Mouse (Mus musculus): ENCODE data around the gene Olig1.
"Not testable (repeated sequence)": the region's sequence is repeated elsewhere in the genome, so short reads cannot be mapped to it uniquely, and the experiment has no call there.

Olig1 gene

GRCm38 (mm10) chr16:91246292-91246691 lies 23.3 kb upstream of the Olig1 start:
- DNase-seq (ENCODE audit: low spot score in 2 of 2): no peak

GRCm38 (mm10) chr16:91255419-91256164 lies 14.0 kb upstream of the Olig1 start:
- DNase-seq (ENCODE audit: low spot score in 2 of 2): not testable (repeated sequence)

- no peak for DNase-seq (ENCODE audit: low spot score in 2 of 2)
These were observed 10.6 kb upstream of the Olig1 start for GRCm38 (mm10) chr16:91258956-91259355.

- DNase-seq (ENCODE audit: low spot score in 2 of 2): no peak
These were observed 8.7 kb upstream of the Olig1 start for GRCm38 (mm10) chr16:91260861-91261260.

- peak; percentile 16 to 46 for DNase-seq (ENCODE audit: low spot score in 2 of 2)
These were observed 6.9 kb upstream of the Olig1 start for GRCm38 (mm10) chr16:91262467-91263220.

GRCm38 (mm10) chr16:91265972-91266371 lies 3.6 kb upstream of the Olig1 start:
- DNase-seq (ENCODE audit: low spot score in 2 of 2): peak; percentile 46 to 61

- no peak for DNase-seq (ENCODE audit: low spot score in 2 of 2)
These were observed 684 bp upstream of the Olig1 start for GRCm38 (mm10) chr16:91268724-91269452.

- DNase-seq (ENCODE audit: low spot score in 2 of 2): peak; percentile 17 to 47
These were observed 820 bp downstream of the Olig1 start for GRCm38 (mm10) chr16:91270212-91270971.

GRCm38 (mm10) chr16:91270982-91271549 lies 1.5 kb downstream of the Olig1 start:
- DNase-seq (ENCODE audit: low spot score in 2 of 2): no peak

- no peak for DNase-seq (ENCODE audit: low spot score in 2 of 2)
These were observed 2.1 kb downstream of the Olig1 start for GRCm38 (mm10) chr16:91271634-91272033.

- DNase-seq (ENCODE audit: low spot score in 2 of 2): peak in 1 of 2 experiments; percentile 9
These were observed 10.9 kb downstream of the Olig1 start for GRCm38 (mm10) chr16:91280516-91280915.

- no peak for DNase-seq (ENCODE audit: low spot score in 2 of 2)
These were observed 22.5 kb downstream of the Olig1 start for GRCm38 (mm10) chr16:91292080-91292479.

GRCm38 (mm10) chr16:91292719-91293333 lies 23.3 kb downstream of the Olig1 start:
- DNase-seq (ENCODE audit: low spot score in 2 of 2): no peak

- DNase-seq (ENCODE audit: low spot score in 2 of 2): no peak
These were observed 28.2 kb downstream of the Olig1 start for GRCm38 (mm10) chr16:91297726-91298125.

- DNase-seq (ENCODE audit: low spot score in 2 of 2): no peak
These were observed 29.8 kb downstream of the Olig1 start for GRCm38 (mm10) chr16:91299412-91299811.

- DNase-seq (ENCODE audit: low spot score in 2 of 2): no peak
These were observed 31.3 kb downstream of the Olig1 start for GRCm38 (mm10) chr16:91300641-91301441.

GRCm38 (mm10) chr16:91301454-91301853 lies 31.9 kb downstream of the Olig1 start:
- no peak for DNase-seq (ENCODE audit: low spot score in 2 of 2)

GRCm38 (mm10) chr16:91303776-91304709 lies 34.5 kb downstream of the Olig1 start:
- DNase-seq (ENCODE audit: low spot score in 2 of 2): peak; percentile 26 to 31
